Mouse (Mus musculus) liver, adult 2 months (tissue): ENCODE measurements around the gene Stn1. TPM values are rescaled to one million over a fixed set of nuclear protein-coding genes. Genes with fewer than 3 reads are reported as not detected.

Experiments
- DNase-seq: peaks from one replicate; pipeline ENCODE4 v3.0.0-alpha.2; 2011; ENCODE audit warnings: low read depth, low spot score; ENCODE audit errors: extremely low read depth
- H3K27ac ChIP-seq: fragments of 200-500 bp; replicated peaks from 2 replicates; pipeline ENCODE4 v1.5.1; 2012; ENCODE audit warnings: low read depth, mild to moderate bottlenecking, control low read depth, inconsistent platforms, low read length; ENCODE audit not compliant: insufficient read depth
- H3K27me3 ChIP-seq: fragments of 200-500 bp; 2 replicates; pipeline ENCODE4 v1.6.1; 2012; ENCODE audit warnings: mild to moderate bottlenecking, moderate library complexity, low read length, inconsistent platforms; ENCODE audit not compliant: control insufficient read depth, insufficient read depth
- H3K36me3 ChIP-seq: fragments of 200-500 bp; 2 replicates; pipeline ENCODE4 v1.6.1; 2012; ENCODE audit warnings: low read length, inconsistent platforms; ENCODE audit not compliant: control insufficient read depth, insufficient read depth
- H3K4me1 ChIP-seq: fragments of 200-500 bp; 2 replicates; pipeline ENCODE4 v1.6.1; 2011; ENCODE audit warnings: low read length; ENCODE audit not compliant: control insufficient read depth, insufficient read depth
- H3K4me3 ChIP-seq: fragments of 200-500 bp; 2 replicates; pipeline ENCODE4 v1.5.1; 2011; ENCODE audit warnings: low read depth, mild to moderate bottlenecking, control low read depth, low read length, moderate library complexity; ENCODE audit not compliant: insufficient read depth
- H3K79me2 ChIP-seq: fragments of 200-500 bp; 2 replicates; pipeline ENCODE4 v1.6.1; 2012; ENCODE audit warnings: inconsistent platforms, mild to moderate bottlenecking, low read length, moderate library complexity; ENCODE audit not compliant: control insufficient read depth, insufficient read depth
- H3K9ac ChIP-seq: fragments of 200-500 bp; 2 replicates; pipeline ENCODE4 v1.6.1; 2012; ENCODE audit warnings: low read depth, mild to moderate bottlenecking, control low read depth, inconsistent platforms, low read length
- CTCF ChIP-seq: fragments of 200-500 bp; IDR thresholded peaks from 2 replicates; pipeline ENCODE4 v1.5.1; 2011; ENCODE audit warnings: low read depth, low read length, control low read depth
- POLR2A ChIP-seq: fragments of 200-500 bp; IDR thresholded peaks from 2 replicates; pipeline ENCODE4 v1.6.1; 2011; ENCODE audit warnings: low read length, control low read depth; ENCODE audit not compliant: insufficient read depth; ENCODE audit errors: extremely low read depth
- WGBS: fragments of 180-500 bp; shearing (Covaris S2); methylation state at CpG from one replicate; pipeline ENCODE4 v1.1.7; 2018; 5-methylcytosine and 5-hydroxymethylcytosine counted together
- polyA plus RNA-seq: library from polyadenylated mRNA; depleted of rRNA; stranded (reverse); fragments of >200 nt; gene quantifications from 2 replicates; pipeline ENCODE4 v1.2.3, GENCODE M21; 2012
- total RNA-seq: library from RNA; depleted of rRNA; stranded (reverse); fragments of >200 nt; gene quantifications from 2 replicates; pipeline ENCODE4 v1.2.3, GENCODE M21; 2014

Stn1 gene
- total and polyA plus RNA-seq, 2 experiments, result 4.7 to 5.0 TPM

DNA sequence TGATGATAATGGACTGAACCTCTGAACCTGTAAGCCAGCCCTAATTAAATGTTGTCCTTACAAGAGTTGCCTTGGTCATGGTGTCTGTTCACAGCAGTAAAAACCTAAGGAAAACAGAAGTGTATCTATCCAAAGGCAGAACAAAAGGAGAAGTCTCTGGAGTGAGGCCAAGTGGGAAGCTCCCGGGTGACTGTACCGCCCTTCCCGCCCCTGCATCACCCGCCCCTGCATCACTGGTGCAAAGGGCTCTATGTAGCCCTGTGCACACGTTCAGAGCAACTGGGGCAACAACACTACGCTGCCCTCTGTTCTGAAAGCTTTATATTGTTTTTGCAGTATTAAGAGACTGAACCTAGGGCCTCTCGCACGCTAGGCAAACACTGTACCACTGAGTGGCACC, 19.7 kb downstream of the Stn1 start:
- Histone ChIP-seq H3K4me3 (no peak overlapping the region), H3K36me3 (peaks cover 2% of the 10 kb centered on the region; the same call in 1 of the 2 replicates), H3K27ac (no peak overlapping the region), H3K79me2 (no peaks in the 10 kb centered on the region), H3K4me1 (no peaks in the 10 kb centered on the region), H3K27me3 (no peaks in the 10 kb centered on the region), H3K9ac (no peak overlapping the region)
- 86% methylated on average over 8 of the region's 8 CpGs for WGBS
- TF ChIP-seq CTCF (no peak), POLR2A (no peak)
- DNase-seq, result no peak

DNA sequence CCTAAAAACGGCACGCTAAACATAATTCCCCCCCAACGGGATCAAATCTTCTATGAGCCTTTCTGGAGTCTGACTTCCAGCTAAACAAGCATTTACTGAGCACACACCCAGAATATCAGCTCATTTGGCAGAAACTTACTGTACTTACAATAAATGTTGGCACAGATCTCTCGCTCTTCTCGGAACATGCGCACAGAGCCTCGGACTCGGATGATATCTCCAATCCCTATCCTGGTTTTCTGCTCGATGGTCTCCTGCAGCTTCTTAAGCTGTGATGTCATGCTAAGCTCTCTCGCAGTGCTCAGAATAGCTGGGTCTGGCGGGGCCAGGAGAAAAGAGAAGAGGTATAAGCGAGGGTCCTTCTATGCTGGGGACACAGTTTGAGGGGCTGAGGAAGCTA, 20.4 kb downstream of the Stn1 start:
- H3K4me1 ChIP-seq, result no peaks in the 10 kb centered on the region
- H3K27ac ChIP-seq, result no peak overlapping the region
- peaks cover 2% of the 10 kb centered on the region; the same call in 1 of the 2 replicates for H3K36me3 ChIP-seq
- TF ChIP-seq CTCF, result no peak
- no peak for TF ChIP-seq POLR2A
- H3K9ac ChIP-seq, result no peak overlapping the region
- DNase-seq, result no peak
- 85% methylated on average over 12 of the region's 12 CpGs for WGBS
- H3K79me2 ChIP-seq, result no peaks in the 10 kb centered on the region
- H3K27me3 ChIP-seq, result no peaks in the 10 kb centered on the region
- no peak overlapping the region for H3K4me3 ChIP-seq

DNA sequence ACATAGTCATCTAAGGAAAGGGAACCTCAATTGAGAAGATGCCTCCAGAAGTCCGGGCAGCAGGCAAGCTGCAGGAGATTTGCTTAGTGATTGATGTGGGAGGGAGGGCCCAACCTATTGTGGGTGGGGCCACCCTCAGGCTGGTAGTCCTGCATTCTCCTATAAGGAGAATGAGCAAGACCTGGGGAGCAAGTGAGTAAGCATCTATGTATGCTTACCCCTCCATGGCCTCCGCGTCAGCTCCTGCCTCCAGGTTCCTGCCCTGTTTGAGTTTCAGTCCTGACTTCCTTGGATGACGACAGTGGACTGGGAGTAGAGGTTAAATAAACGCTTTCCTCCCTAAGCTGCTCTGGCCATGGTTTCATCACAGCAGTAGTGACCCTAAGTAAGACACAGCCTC, 22.2 kb downstream of the Stn1 start:
- peaks cover 2% of the 10 kb centered on the region; the same call in 1 of the 2 replicates for H3K36me3 ChIP-seq
- DNase-seq, result no peak
- H3K4me3 ChIP-seq, result no peak overlapping the region
- no peak for TF ChIP-seq CTCF
- no peak overlapping the region for H3K27ac ChIP-seq
- H3K79me2 ChIP-seq, result no peaks in the 10 kb centered on the region
- WGBS, result 63% methylated on average over 5 of the region's 5 CpGs
- H3K9ac ChIP-seq, result no peak overlapping the region
- 0 out of 2 replicates have a peak, but pooled peaks cover 2% of the 10 kb centered on the region for H3K4me1 ChIP-seq
- H3K27me3 ChIP-seq, result no peaks in the 10 kb centered on the region

- peaks cover 2% of the 10 kb centered on the region; the same call in 1 of the 2 replicates for H3K36me3 ChIP-seq
- H3K9ac ChIP-seq, result no peak overlapping the region
- H3K27me3 ChIP-seq, result no peaks in the 10 kb centered on the region
- no peaks in the 10 kb centered on the region for H3K79me2 ChIP-seq
- no peak overlapping the region for H3K4me3 ChIP-seq
- WGBS, result 76% methylated on average over 4 of the region's 4 CpGs
- H3K27ac ChIP-seq, result no peak overlapping the region
- DNase-seq, result no peak
- 0 out of 2 replicates have a peak, but pooled peaks cover 2% of the 10 kb centered on the region for H3K4me1 ChIP-seq
- no peak for TF ChIP-seq CTCF
- TF ChIP-seq POLR2A, result no peak
These were observed 23.7 kb downstream of the Stn1 start for GRCm38 (mm10) chr19:47513618-47513897.

GRCm38 (mm10) chr19:47512794-47513617, 24.3 kb downstream of the Stn1 start:
- no peaks in the 10 kb centered on the region for H3K79me2 ChIP-seq
- H3K9ac ChIP-seq, result no peak overlapping the region
- no peaks in the 10 kb centered on the region for H3K27me3 ChIP-seq
- H3K4me3 ChIP-seq, result no peak overlapping the region
- 0 out of 2 replicates have a peak, but pooled peaks cover 2% of the 10 kb centered on the region for H3K4me1 ChIP-seq
- no peak for TF ChIP-seq POLR2A
- no peak for TF ChIP-seq CTCF
- no peak for DNase-seq
- WGBS, result 76% methylated on average over 21 of the region's 21 CpGs
- H3K36me3 ChIP-seq, result peaks cover 2% of the 10 kb centered on the region; the same call in 1 of the 2 replicates
- no peak overlapping the region; the same call in 1 of the 2 replicates for H3K27ac ChIP-seq

- no peak for TF ChIP-seq POLR2A
- no peak for TF ChIP-seq CTCF
- Histone ChIP-seq H3K9ac (no peak overlapping the region), H3K4me3 (no peak overlapping the region), H3K27ac (peak overlapping the region; percentile 78), H3K4me1 (0 out of 2 replicates have a peak, but pooled peaks cover 2% of the 10 kb centered on the region), H3K36me3 (peaks cover 2% of the 10 kb centered on the region; the same call in 1 of the 2 replicates), H3K79me2 (no peaks in the 10 kb centered on the region), H3K27me3 (no peaks in the 10 kb centered on the region)
- DNase-seq, result no peak
- 65% methylated on average over 6 of the region's 6 CpGs for WGBS
These were observed 25.3 kb downstream of the Stn1 start for GRCm38 (mm10) chr19:47511958-47512357.
